Mouse (Mus musculus) ovary, postnatal 36 days (tissue): ENCODE results near the gene Pla2g4f.
A peak's percentile ranks its signal among the peaks of the same experiment; 100 is the strongest.

ENCODE experiments used
- DNase-seq: peaks from one replicate; pipeline ENCODE4 v3.0.0; 2022; ENCODE audit warnings: low spot score, mixed read lengths

Gene Pla2g4f

GRCm38 (mm10) chr2:120279961-120280360 is 34.0 kb downstream of the Pla2g4f start:
- peak; percentile 39 for DNase-seq

- no peak for DNase-seq
Observed at GRCm38 (mm10) chr2:120276951-120277350, 37.0 kb downstream of the Pla2g4f start.

- DNase-seq, result peak; percentile 18
Observed at GRCm38 (mm10) chr2:120268635-120269034, 45.3 kb downstream of the Pla2g4f start.

- DNase-seq, result no peak
Observed at GRCm38 (mm10) chr2:120265523-120265922, 48.4 kb downstream of the Pla2g4f start.

- no peak for DNase-seq
Observed at GRCm38 (mm10) chr2:120264858-120265257, 49.1 kb downstream of the Pla2g4f start.

- DNase-seq, result no peak
Observed at GRCm38 (mm10) chr2:120262876-120263275, 51.1 kb downstream of the Pla2g4f start.

GRCm38 (mm10) chr2:120261346-120261745 is 52.6 kb downstream of the Pla2g4f start:
- no peak for DNase-seq

- DNase-seq, result no peak
Observed at GRCm38 (mm10) chr2:120256259-120256658, 57.7 kb downstream of the Pla2g4f start.

GRCm38 (mm10) chr2:120252644-120253043 is 61.3 kb downstream of the Pla2g4f start:
- no peak for DNase-seq
